Comparison of ENCODE assay signal across 30 mouse cellular contexts in the genomic region with DNA sequence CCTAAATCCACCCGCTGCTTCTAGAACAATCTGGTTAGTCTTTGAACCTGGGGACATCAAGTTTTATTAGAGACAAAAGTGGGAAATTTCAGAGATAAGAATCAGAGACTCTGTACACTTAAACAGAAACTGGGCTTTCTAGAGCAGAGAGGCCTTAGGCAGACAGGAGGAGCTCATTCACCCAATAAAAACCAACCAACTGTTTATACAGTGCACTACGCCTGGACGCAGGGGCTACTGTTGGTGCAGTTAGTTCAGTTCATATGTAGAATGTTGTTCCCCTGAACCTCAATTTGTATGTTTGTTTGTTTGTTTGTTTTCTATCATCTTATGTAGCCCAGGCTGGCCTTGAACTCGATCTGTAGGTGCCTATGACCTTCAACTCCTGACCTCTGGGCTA. TPM values are rescaled to one million over a fixed set of nuclear protein-coding genes. Genes with fewer than 3 reads are reported as not detected.
"Had no signal": no experiment of that assay in that cellular context is flagged by ENCODE, and none has a peak within 500 bp of the region (broad histone marks: within the 10 kb centered on the region; RNA-seq: fewer than 3 reads in every experiment).

No protein-coding gene starts in this region.

- H3K4me3 ChIP-seq: heart, embryonic 10.5 days; heart, embryonic 12.5 days; hindbrain, embryonic 10.5 days; hindbrain, embryonic 12.5 days; layer of hippocampus, adult 2 months; limb, embryonic 13.5 days; limb, embryonic 15.5 days; liver, embryonic 12.5 days had no signal

- H3K4me1 ChIP-seq: heart, embryonic 10.5 days; heart, embryonic 12.5 days; hindbrain, embryonic 10.5 days; hindbrain, embryonic 12.5 days; limb, embryonic 15.5 days; liver, embryonic 12.5 days had no signal

- ATAC-seq: hindbrain, embryonic 16.5 days; liver, embryonic 12.5 days had no signal

- H3K36me3 ChIP-seq: heart, embryonic 10.5 days; heart, embryonic 12.5 days; hindbrain, embryonic 10.5 days; hindbrain, embryonic 12.5 days; limb, embryonic 13.5 days; limb, embryonic 15.5 days; liver, embryonic 12.5 days had no signal

- H3K27ac ChIP-seq: heart, embryonic 10.5 days; hindbrain, embryonic 10.5 days; hindbrain, embryonic 12.5 days; hindbrain, embryonic 14.5 days; layer of hippocampus, adult 2 months; limb, embryonic 13.5 days; limb, embryonic 15.5 days; liver, embryonic 12.5 days; liver, embryonic 14.5 days had no signal

- H3K27me3 ChIP-seq: heart, embryonic 12.5 days; hindbrain, embryonic 12.5 days; limb, embryonic 13.5 days; limb, embryonic 15.5 days; liver, embryonic 12.5 days had no signal

- H3K4me2 ChIP-seq: heart, embryonic 12.5 days; hindbrain, embryonic 12.5 days; hindbrain, embryonic 14.5 days; limb, embryonic 13.5 days; limb, embryonic 15.5 days; liver, embryonic 12.5 days had no signal

- H3K9me3 ChIP-seq: heart, embryonic 10.5 days; heart, embryonic 12.5 days; hindbrain, embryonic 10.5 days; hindbrain, embryonic 12.5 days; limb, embryonic 13.5 days; limb, embryonic 15.5 days; liver, embryonic 12.5 days had no signal

- H3K9ac ChIP-seq: heart, embryonic 12.5 days; hindbrain, embryonic 12.5 days; hindbrain, embryonic 14.5 days; limb, embryonic 13.5 days; limb, embryonic 15.5 days; liver, embryonic 12.5 days; liver, embryonic 14.5 days had no signal

RNA-seq across cellular contexts. Expression of a gene that starts 17.9 kb away (rescaled TPM):
- total RNA-seq: gastrocnemius, adult 18-20 months; gastrocnemius, postnatal 10 days; gastrocnemius, postnatal 25 days; gastrocnemius, postnatal 4 days; granulocyte monocyte progenitor cell, adult 5-6 weeks; heart, adult 18-20 months; heart, adult 8-10 months; heart, postnatal 25 days; heart, postnatal 4 days; layer of hippocampus, adult 2 months; layer of hippocampus, postnatal 10 days; layer of hippocampus, postnatal 25 days; left cerebral cortex, adult 8-10 months; left cerebral cortex, postnatal 10 days; left cerebral cortex, postnatal 25 days; left cerebral cortex, postnatal 4 days had no signal
- polyA plus RNA-seq: heart, embryonic 10.5 days; heart, embryonic 12.5 days; heart, embryonic 14.5 days; hindbrain, embryonic 10.5 days; hindbrain, embryonic 12.5 days; hindbrain, embryonic 14.5 days; hindbrain, embryonic 16.5 days; limb, embryonic 13.5 days; liver, embryonic 12.5 days; liver, embryonic 14.5 days had no signal

RNA-seq across cellular contexts. Expression of a gene that starts 28.7 kb away (rescaled TPM):
- total RNA-seq: gastrocnemius, adult 18-20 months; gastrocnemius, postnatal 10 days; gastrocnemius, postnatal 25 days; gastrocnemius, postnatal 4 days; granulocyte monocyte progenitor cell, adult 5-6 weeks; heart, adult 18-20 months; heart, adult 8-10 months; heart, postnatal 10 days; heart, postnatal 25 days; heart, postnatal 4 days; layer of hippocampus, adult 2 months; layer of hippocampus, postnatal 10 days; layer of hippocampus, postnatal 25 days; left cerebral cortex, adult 8-10 months; left cerebral cortex, postnatal 10 days; left cerebral cortex, postnatal 25 days; left cerebral cortex, postnatal 4 days; liver, adult 2 months had no signal
- polyA plus RNA-seq: hindbrain, embryonic 14.5 days; hindbrain, embryonic 16.5 days; intestine, embryonic 14.5 days; liver, adult 2 months; liver, embryonic 14.5 days had no signal
